Comparison of ENCODE assay signal across 8 mouse cellular contexts in the genomic region with DNA sequence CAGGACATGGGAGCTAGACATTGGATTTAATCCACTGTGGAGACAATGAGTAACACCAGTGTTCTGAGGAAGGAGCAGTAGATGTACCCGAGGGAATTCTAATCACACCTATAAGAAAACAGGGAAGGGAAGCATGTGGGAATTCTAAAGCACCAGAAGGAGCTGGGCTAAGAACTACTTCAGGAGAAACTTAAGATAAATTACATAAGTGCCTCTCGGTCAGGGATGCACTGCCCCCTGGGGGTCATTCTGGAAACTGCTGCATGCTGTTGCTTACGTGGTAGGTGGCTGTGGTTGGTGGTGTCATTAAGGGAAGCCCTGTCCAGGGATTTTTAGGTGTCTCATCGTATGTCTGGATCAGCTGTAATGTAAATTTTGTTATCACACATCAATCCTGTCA. TPM values are rescaled to one million over a fixed set of nuclear protein-coding genes. Genes with fewer than 3 reads are reported as not detected.
DNase-seq lines count a peak whose midpoint lies in the region; ATAC-seq lines count a peak whose summit lies in the region.

No protein-coding gene starts in this region.

- 22% methylated on average over 4 of the region's 4 CpGs for WGBS in hindbrain, embryonic 12.5 days

- no peak overlapping the region for H3K4me2 ChIP-seq in hindbrain, embryonic 12.5 days (replicated peaks)

- H3K9me3 ChIP-seq in hindbrain, embryonic 12.5 days (replicated peaks): no peaks in the 10 kb centered on the region

- ATAC-seq in hindbrain, embryonic 12.5 days (ENCODE audit: low FRiP score): peak; percentile 40; the same call in 1 of the 2 replicates
- ATAC-seq in megakaryocyte, adult 5-6 weeks (ENCODE audit: poor library complexity, severe bottlenecking): peak; percentile 96

- no peaks in the 10 kb centered on the region for H3K4me1 ChIP-seq in hindbrain, embryonic 12.5 days

- H3K27me3 ChIP-seq in hindbrain, embryonic 12.5 days: no peaks in the 10 kb centered on the region

- no peak overlapping the region for H3K4me3 ChIP-seq in hindbrain, embryonic 12.5 days

- peak; percentile 33 for DNase-seq in NIH3T3 (ENCODE audit: low read depth)
- peak; percentile 67 for DNase-seq in cerebellum, adult 11-12 months
- peak; percentile 77 for DNase-seq in forelimb bud, embryonic 11.5 days (ENCODE audit: low read depth, low spot score)
- DNase-seq in layer of hippocampus, postnatal 25 days (ENCODE audit: extremely low spot score in 1 of 2, low spot score in 1 of 2): peak; percentile 74 to 88
- DNase-seq in right cerebral cortex, postnatal 14 days: peak; percentile 77
- DNase-seq in urinary bladder, postnatal 36 days (ENCODE audit: low spot score in 2 of 2): peak; percentile 75

- no peak overlapping the region for H3K27ac ChIP-seq in hindbrain, embryonic 12.5 days

- no peaks in the 10 kb centered on the region for H3K36me3 ChIP-seq in hindbrain, embryonic 12.5 days

- H3K9ac ChIP-seq in hindbrain, embryonic 12.5 days: no peak overlapping the region

RNA-seq across cellular contexts. Expression of gene Grxcr1, which starts 19.0 kb away (rescaled TPM):
- 0.27 TPM in 1 of 2 replicates, not detected in the other for polyA plus RNA-seq in hindbrain, embryonic 12.5 days (2016; fragmentation: Nextera tagmentation; extraction: Ambion mirVana)
- total RNA-seq in layer of hippocampus, postnatal 25 days (2021): not detected
- not detected in 2 replicates for total RNA-seq in megakaryocyte, adult 5-6 weeks (2015)
- total RNA-seq in megakaryocyte, adult 5-6 weeks (2017): not detected in 2 replicates
